Mouse (Mus musculus) left cerebral cortex, adult 8-10 months (tissue): ENCODE data around the gene Adcy7. TPM values are rescaled to one million over a fixed set of nuclear protein-coding genes. Genes with fewer than 3 reads are reported as not detected.

Experiments used
- total RNA-seq, 4 experiments: library from RNA; stranded (reverse); gene quantifications; 2 replicates each; pipeline ENCODE4 v1.2.4; 2022

Gene Adcy7
- total RNA-seq, 4 experiments from 2014 or later = 5.7 to 6.9 (median 6.4) TPM

Other genes starting within 250 kb of the Adcy7 start
- gene Cnep1r1, start 153.6 kb upstream of the Adcy7 start, total RNA-seq = 10 to 100 TPM; 32.5 to 37.3 (median 35.7) TPM
- gene Heatr3, start 134.5 kb upstream of the Adcy7 start, total RNA-seq = 10 to 100 TPM; 23.1 to 29.8 (median 27.8) TPM
- gene Tent4b, start 73.2 kb upstream of the Adcy7 start, total RNA-seq = 10 to 100 TPM; 35.8 to 39.8 (median 38.2) TPM
- gene Brd7, start 89.8 kb downstream of the Adcy7 start, total RNA-seq = 10 to 100 TPM; 44.9 to 48.2 (median 46.3) TPM
- gene Nkd1, start 249.0 kb downstream of the Adcy7 start, total RNA-seq = 10 to 100 TPM; 11.1 to 15.6 (median 14.6) TPM